Mouse (Mus musculus) MEL (cell line): ENCODE data around the gene Aldh16a1.

ENCODE experiments used
- CTCF ChIP-seq, 3 experiments: IDR thresholded peaks in 2 of 3; conservative IDR thresholded peaks in 1 of 3; 2 replicates each; pipeline ENCODE4 v1.5.1; 2011 to 2012; ENCODE audit warnings: low read length in 3 of 3, low read depth in 2 of 3, mild to moderate bottlenecking in 2 of 3, improper control_type of control experiment in 1 of 3, inconsistent platforms in 1 of 3, mixed read lengths in 1 of 3, moderate library complexity in 1 of 3; ENCODE audit not compliant: control insufficient read depth in 1 of 3, insufficient read depth in 1 of 3, poor library complexity in 1 of 3, severe bottlenecking in 1 of 3
- EP300 ChIP-seq, 2 experiments: IDR thresholded peaks; 2 replicates each; pipeline ENCODE4 v1.6.1; 2011; ENCODE audit warnings: improper control_type of control experiment in 2 of 2, low read length in 2 of 2, low read depth in 1 of 2, mild to moderate bottlenecking in 1 of 2
- POLR2A ChIP-seq, 2 experiments: IDR thresholded peaks; 2 replicates each; pipeline ENCODE4 v1.6.1; 2011 to 2012; ENCODE audit warnings: low read length in 2 of 2, mild to moderate bottlenecking in 2 of 2, control low read depth in 1 of 2, improper control_type of control experiment in 1 of 2, low read depth in 1 of 2, moderate library complexity in 1 of 2; ENCODE audit not compliant: control insufficient read depth in 1 of 2, insufficient read depth in 1 of 2, poor library complexity in 1 of 2
- POLR2AphosphoS5 ChIP-seq: IDR thresholded peaks from 2 replicates; pipeline ENCODE4 v1.6.1; 2012; ENCODE audit warnings: low read depth, borderline replicate concordance, mild to moderate bottlenecking, inconsistent platforms, low read length, moderate library complexity, mixed read lengths
- SMC3 ChIP-seq: IDR thresholded peaks from 2 replicates; pipeline ENCODE4 v1.6.1; 2011; ENCODE audit warnings: low read depth, low read length, improper control_type of control experiment
- TBP ChIP-seq: IDR thresholded peaks from 2 replicates; pipeline ENCODE4 v1.8.0; 2011; ENCODE audit warnings: low read depth, low read length, improper control_type of control experiment
- ZKSCAN1 ChIP-seq: IDR thresholded peaks from 2 replicates; pipeline ENCODE4 v1.6.1; 2012; ENCODE audit warnings: low read depth, mild to moderate bottlenecking, inconsistent platforms, low read length, improper control_type of control experiment, moderate library complexity

DNA sequence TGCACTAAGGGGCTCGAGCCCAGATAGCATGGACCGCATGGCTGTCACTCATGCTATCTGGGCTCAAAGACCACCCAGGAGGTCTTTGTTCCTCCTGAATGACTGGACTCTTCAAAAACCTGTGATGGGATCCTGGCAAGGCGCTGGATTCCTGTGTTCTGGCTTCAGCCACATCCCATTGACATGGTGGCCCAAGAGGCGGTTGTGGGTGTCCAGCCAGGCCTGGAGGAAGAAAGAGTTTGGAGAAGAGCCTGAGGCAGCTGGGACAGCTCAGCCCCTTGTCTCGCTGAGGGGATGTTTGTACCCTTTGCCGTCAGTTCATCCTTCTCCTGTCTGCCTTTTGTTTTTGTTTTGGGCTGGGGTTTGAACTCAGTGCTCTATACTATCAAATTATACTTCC, 4.8 kb downstream of the Aldh16a1 start:
- TF ChIP-seq SMC3 = no peak
- TF ChIP-seq CTCF (IDR thresholded peaks at IDR 0.05 in 2 of 3, conservative IDR thresholded peaks at IDR 0.05 in 1 of 3; ENCODE audit: control insufficient read depth in 1 of 3, insufficient read depth in 1 of 3, low read depth in 2 of 3, low read length in 3 of 3, poor library complexity in 1 of 3, severe bottlenecking in 1 of 3) = no peak
- TF ChIP-seq POLR2A (IDR thresholded peaks at IDR 0.05; ENCODE audit: control insufficient read depth in 1 of 2, insufficient read depth in 1 of 2, low read depth in 1 of 2, low read length in 2 of 2, poor library complexity in 1 of 2) = no peak
- TF ChIP-seq POLR2AphosphoS5 = no peak
- TF ChIP-seq EP300 (IDR thresholded peaks at IDR 0.05; ENCODE audit: low read depth in 1 of 2, low read length in 2 of 2) = no peak
- no peak for TF ChIP-seq TBP
- TF ChIP-seq ZKSCAN1 = no peak
